Mouse (Mus musculus) natural killer cell, adult 2 months (primary cell): ENCODE results near the gene Rhbdl2.

Experiments
- DNase-seq, 2 experiments: peaks; one replicate each; pipeline ENCODE4 v3.0.0; 2022; ENCODE audit warnings: low spot score in 2 of 2

Rhbdl2 gene

DNA sequence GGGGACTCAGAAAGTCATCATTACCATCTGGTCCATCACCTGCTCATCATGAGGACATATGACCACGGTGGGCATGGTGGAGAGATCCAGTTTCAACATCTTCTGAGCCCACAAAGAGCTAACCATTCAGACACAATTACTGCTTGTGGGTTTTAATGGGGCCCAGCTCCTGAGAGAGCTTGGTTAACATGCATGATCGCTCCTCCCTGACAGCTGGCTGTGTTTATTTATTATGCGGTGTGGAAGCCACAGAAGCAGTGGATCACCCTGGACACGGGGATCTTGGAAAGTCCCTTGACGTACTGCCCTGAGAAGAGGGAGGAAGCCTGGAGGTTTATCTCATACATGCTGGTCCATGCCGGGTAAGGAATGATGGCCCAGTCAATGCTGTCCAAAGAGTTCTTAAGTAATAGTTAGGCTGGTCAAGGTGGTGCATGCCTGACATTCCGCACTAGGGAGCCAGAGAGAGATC is 26.4 kb downstream of the Rhbdl2 start:
- DNase-seq, result no peak

DNA sequence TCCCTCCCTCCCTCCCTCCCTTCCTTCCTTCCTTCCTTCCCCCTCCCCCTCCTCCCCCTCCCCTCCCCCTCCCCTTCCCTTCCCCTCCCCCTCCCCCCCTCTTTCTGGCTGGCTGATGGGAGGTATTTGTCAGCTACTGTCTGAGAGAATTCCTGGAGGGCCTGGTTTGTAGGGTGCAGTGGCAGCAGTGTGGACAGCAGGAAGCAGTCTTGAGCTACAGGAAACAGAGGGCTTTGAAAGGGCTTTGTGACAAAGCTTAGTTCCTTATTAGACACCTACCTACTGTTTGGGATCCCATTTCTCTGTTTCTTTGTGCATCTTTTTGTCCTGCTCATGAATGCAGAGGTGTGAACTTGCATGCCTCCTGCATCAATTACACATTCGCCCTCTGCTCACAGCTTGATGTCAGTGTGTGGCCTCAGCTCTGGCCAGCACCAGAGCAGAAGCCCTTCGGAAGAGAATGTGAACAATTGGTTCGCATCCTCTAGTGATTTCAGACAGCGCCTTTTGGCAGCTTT is 31.5 kb downstream of the Rhbdl2 start:
- no peak for DNase-seq

DNA sequence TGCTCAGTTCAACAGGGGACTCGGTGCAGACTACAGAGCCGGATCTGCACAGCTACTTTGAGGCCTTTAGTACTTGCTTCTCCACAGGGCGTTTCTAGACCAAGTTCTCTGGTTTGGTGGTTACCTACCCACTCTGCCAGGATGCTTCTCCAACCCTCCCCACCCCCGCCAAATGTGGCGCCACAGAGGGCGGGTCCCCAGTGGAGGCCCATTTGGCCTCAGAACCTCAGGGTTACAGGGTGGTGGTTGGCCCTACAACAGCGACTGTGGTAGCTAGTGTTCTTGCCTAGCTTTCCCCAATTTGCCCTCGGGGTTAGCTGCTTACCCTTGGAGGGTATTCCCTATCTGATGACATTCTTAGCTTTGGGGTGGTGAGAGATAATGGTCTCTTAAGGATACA is 54.5 kb downstream of the Rhbdl2 start:
- no peak for DNase-seq

DNA sequence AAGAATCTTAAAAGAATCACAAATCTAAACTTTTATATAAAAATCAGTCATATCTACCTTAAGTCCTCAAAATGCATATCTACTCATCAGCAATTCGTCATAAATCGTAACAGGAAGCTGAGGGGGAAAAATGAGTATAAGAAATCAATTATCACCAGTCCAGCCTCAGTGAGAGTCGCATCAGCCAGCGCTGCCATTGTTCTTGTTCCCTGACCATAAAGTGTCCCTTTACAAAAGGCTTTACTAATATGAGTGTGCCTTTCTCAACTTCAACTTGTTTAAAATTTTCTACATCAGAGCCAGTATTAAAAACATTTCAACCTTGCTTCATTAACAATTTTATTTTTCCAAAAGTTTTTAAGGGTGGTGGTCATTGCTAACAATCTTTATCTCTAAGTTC is 69.2 kb downstream of the Rhbdl2 start:
- no peak for DNase-seq

DNA sequence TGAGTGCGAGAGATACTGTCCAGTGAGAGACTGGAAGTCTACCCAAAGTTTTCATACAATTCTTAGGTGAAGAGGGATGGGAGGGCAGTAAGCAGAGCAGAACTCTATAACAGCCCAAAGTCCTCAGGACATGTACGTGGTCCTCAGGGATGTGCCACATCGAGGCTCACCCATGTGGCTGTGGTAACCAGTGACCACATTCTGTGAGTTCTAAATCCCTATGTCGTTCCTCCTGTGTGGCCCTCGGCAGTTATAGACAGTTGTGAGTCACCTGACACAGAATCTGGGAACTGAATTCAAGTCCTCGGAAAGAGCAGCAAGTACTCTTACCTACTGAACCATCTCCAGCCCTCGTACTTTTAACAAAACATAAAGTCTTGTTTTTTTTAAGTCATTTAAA is 70.4 kb downstream of the Rhbdl2 start:
- no peak for DNase-seq

DNA sequence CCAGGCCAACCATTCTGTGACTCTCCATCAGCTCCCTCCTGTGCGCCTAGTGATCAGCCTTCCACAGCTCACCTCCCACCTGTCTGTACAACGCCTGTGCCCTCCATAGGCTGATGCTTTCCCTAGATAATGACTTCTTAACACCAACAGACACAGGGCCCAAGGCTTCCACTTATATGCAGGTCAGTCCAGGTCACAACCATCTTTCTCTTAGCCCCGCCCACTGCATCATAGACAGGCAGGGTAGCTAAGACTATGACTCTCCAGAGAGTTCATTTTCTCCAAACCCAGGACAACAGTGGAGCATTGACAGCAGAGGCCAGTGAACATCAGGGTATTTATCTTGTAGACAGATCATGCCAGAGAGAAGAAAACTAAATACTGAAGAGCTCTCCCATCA is 71.7 kb downstream of the Rhbdl2 start, which contains the start of gene 4933427I04Rik:
Gene 4933427I04Rik, plus strand, starts transcription at position 301 of the 400 bp plus-strand sequence.
- no peak for DNase-seq

DNA sequence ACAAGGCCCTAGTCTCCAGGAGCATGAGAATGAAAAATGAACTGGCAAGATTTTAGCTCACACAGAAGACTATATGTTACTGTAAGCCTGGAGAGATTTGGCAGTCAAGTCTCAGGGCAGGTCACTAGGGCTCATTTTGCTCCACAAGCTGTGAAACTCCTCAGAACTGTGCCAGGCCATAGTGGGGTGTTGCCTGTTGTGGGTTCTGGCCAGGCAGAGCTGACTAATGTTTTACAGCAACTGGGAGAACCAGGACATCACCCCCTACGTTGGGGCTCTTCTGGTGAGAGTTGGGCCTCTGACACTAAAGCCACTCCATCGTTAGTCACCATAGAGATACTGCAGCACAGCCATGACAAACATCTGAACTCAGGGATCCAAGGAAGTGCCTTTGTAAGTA is 72.1 kb downstream of the Rhbdl2 start:
- no peak for DNase-seq

DNA sequence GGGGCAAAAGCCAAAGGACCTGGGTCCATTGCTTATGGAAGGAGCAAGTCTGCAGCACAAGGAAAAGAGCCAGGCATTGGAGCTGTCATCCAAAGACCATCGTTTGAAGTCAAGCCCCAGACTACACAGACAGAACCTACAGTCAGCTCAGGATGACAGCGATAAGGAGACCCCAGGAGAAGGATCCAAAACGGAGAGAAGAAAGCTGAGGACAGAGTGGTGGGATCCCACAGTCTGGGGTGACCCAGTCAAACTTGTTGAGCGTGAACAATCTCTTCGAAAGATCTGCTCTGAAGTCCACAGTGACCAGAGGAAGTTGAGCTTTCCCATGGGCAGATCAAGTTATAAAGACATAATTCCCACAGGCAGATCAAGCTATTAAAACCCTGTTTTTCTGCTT is 72.9 kb downstream of the Rhbdl2 start:
- DNase-seq, result no peak
